Mouse (Mus musculus) cerebellum, adult 2 months (tissue): ENCODE data around the gene Grap.

Source experiments
- CTCF ChIP-seq: fragments of 200-500 bp; IDR thresholded peaks from 2 replicates; pipeline ENCODE4 v1.5.1; 2011; ENCODE audit warnings: low read depth, mild to moderate bottlenecking, control low read depth, low read length, moderate library complexity, borderline replicate concordance; ENCODE audit not compliant: insufficient read depth
- POLR2A ChIP-seq: fragments of 200-500 bp; IDR thresholded peaks from 2 replicates; pipeline ENCODE4 v1.6.1; 2011; ENCODE audit warnings: low read length, control low read depth, borderline replicate concordance; ENCODE audit not compliant: insufficient read depth

DNA sequence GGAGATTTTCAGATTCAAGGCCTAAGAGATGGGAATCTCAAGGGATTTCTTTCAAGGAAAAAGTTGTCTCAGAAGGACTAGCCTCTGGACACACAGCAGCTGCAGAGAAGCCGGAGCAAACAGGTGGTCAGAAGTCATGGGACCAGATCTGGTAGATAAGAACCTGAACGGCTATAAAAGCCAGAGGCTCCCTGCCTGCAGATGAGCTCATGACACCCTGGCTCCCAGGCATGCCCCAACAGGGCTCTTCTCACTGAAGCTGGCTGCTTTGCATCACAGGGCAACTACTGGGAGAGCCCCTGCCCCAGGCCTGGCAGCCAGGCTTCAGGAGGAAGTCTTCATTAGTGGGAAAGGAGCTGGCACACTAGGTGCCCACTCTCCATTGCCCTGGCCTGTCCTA lies 22.3 kb downstream of the Grap start:
- TF ChIP-seq CTCF (no peak), POLR2A (no peak)
